Mouse (Mus musculus): ENCODE measurements around the gene Olfr597. TPM values are rescaled to one million over a fixed set of nuclear protein-coding genes. Genes with fewer than 3 reads are reported as not detected.
"Not testable (repeated sequence)": the region's sequence is repeated elsewhere in the genome, so short reads cannot be mapped to it uniquely, and the experiment has no call there.

The Olfr597 gene
- total RNA-seq (2021): not detected

DNA sequence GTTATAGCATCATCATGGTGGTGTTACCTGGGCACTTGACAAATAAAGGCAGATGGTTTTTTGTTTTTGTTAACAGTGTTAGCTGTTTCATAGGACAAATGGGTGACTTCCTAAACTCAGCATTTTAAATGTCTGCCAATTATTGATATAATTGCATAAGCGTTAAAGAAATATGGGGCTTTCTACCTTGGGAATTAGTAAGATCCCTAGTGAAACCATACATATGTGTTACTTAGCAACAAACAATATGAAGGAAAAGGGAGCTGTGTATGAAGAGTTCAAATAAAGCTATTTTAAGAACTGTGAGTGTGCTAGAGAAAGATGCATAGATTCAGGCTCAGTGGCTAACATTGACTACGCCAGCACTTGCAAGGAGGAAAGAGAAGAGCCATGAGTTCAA, at the start of gene Olfr597:
Gene Olfr597, plus strand, starts transcription at position 301 of the 400 bp plus-strand sequence.
- intact Hi-C loops (cut with DNase I); DNase-seq (ENCODE audit: low spot score in 2 of 2): not testable (repeated sequence)

DNA sequence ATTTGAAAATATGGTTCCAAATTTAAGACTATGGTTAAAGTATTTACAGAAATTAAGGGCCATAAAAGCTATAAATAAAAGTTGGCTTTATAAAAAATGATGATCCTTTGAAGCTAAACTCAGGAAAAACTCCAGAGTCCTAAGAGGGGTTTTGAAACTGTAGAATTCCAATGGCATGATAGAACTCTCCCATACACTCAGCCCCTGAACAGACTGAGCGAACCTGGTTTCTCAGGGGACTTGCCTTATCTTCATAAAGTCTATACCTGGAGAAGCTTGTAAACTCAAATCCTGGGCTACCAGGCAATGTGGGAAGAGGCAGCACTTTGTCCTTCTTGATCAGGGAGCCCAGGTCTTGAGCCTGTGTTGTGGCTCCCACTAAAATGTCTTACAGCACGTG, 10.8 kb upstream of the Olfr597 start, which contains the start of gene Olfr596:
Gene Olfr596, plus strand, starts transcription at position 301 of the 400 bp plus-strand sequence.
- DNase-seq (ENCODE audit: low spot score in 2 of 2); intact Hi-C loops (cut with DNase I): not testable (repeated sequence)

DNA sequence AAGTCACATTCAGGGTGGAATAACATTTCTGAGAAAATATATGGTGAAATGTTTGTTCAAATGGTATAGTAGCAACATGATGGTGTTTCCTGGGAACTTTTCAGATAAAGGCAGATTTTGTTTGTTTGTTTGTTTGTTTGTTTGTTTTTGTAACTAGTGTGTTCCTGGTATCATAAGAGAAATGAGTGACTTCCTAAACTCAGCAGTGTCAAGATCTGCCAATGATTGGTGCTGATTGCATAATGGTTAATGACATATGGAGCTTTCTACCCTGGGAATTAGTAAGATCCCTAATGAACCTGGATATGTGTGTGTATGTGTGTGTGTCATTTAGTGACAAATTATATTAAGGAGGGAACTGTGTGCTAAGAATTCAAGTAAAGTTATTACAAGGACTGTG, 7.2 kb downstream of the Olfr597 start, which contains the start of gene Olfr598:
Gene Olfr598, plus strand, starts transcription at position 301 of the 400 bp plus-strand sequence.
- no peak for DNase-seq (ENCODE audit: low spot score in 2 of 2)
- intact Hi-C loops (cut with DNase I): no loop called here

DNA sequence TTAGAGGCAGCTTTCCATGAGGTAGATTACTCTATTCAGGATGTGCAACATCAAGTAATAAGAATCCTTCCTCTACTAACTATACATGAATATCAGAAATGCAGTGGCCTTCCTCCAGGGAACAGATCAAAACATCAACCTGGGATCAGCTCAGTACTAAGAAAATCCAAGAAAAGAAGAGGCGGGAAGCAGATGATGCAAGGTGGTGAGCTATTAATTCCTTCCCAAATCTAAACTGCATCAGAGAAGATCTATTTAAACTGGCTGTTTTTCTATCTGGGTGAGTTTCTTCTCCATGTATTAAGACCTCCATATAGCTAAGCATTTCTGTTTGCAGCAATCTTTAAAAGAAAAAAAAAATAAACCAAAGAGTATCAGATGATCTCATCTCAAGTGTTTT, 19.5 kb downstream of the Olfr597 start, which contains the start of gene Olfr599:
Gene Olfr599, plus strand, starts transcription at position 301 of the 400 bp plus-strand sequence.
- no peak for DNase-seq (ENCODE audit: low spot score in 2 of 2)
- intact Hi-C loops (cut with DNase I): no loop called here

DNA sequence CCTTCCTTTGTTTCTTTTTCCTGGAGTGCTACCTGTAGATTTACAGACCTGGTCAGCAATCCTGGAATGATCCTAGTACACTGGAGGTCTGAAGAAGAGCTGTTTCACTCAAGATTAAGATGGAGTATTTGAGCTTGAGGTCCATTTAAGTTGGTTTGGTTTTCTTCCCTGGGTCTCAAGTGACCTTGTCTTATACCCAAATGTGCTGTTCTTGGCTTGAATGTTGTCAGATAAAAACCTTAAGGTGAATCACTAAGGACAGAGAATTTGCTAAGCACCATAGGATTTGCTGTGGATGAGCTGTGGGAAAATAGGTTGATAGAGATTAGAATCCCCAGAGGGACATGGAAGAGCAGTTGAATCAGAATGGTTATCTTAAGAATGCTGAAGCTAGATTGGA, 33.5 kb downstream of the Olfr597 start, which contains the start of gene Olfr600:
Gene Olfr600, minus strand, starts transcription at position 101 of the 400 bp plus-strand sequence.
- DNase-seq (ENCODE audit: low spot score in 2 of 2): no peak
- intact Hi-C loops (cut with DNase I): no loop called here

DNA sequence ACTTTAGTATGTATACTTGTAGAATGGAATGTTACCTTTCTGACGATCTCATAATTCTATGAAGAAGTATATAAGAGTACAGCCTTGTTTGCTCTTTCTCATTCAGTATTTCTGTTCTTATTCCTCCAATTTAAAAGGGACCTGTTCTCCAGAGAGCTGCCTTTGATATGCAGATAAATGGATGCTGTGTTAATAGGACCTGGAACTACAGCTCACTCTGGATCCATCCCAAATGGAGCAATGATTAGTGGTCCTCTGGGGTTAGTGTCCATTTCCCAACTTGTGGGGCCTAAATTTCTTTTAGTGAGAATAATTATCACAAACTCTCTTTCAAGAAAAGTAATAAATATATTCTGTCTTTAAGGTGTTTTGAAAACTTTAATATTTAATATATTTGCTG, 46.4 kb downstream of the Olfr597 start, which contains the start of gene Olfr601:
Gene Olfr601, minus strand, starts transcription at position 101 of the 400 bp plus-strand sequence.
- intact Hi-C loops (cut with DNase I): no loop called here
- no peak for DNase-seq (ENCODE audit: low spot score in 2 of 2)

Small RNA genes within 50 kb of the gene (microRNA-seq; reads per million reads assigned to microRNA genes)
- gene Gm23550: 0 reads per million in 2 experiments

Other genes with a start within 250 kb of the Olfr597 start
- not detected for gene Olfr584, start 234.4 kb upstream of the Olfr597 start, total RNA-seq (2021)
- gene Olfr585, start 218.6 kb upstream of the Olfr597 start, total RNA-seq (2021): not detected
- not detected for gene Olfr586, start 190.7 kb upstream of the Olfr597 start, total RNA-seq (2021)
- not detected for gene Olfr588-ps1, start 175.4 kb upstream of the Olfr597 start, total RNA-seq (2021)
- gene Olfr589, start 160.0 kb upstream of the Olfr597 start, total RNA-seq (2021): not detected
- not detected for gene Olfr591, start 138.0 kb upstream of the Olfr597 start, total RNA-seq (2021)
- gene Olfr592, start 131.5 kb upstream of the Olfr597 start, total RNA-seq (2021): not detected
- not detected for gene Olfr593, start 104.5 kb upstream of the Olfr597 start, total RNA-seq (2021)
- not detected for gene Olfr594, start 99.3 kb upstream of the Olfr597 start, total RNA-seq (2021)
- not detected for gene Usp17ld, start 63.8 kb upstream of the Olfr597 start, total RNA-seq (2021)
- not detected for gene Olfr596, start 10.7 kb upstream of the Olfr597 start, total RNA-seq (2021)
- not detected for gene Olfr598, start 7.3 kb downstream of the Olfr597 start, total RNA-seq (2021)
- not detected for gene Olfr599, start 19.6 kb downstream of the Olfr597 start, total RNA-seq (2021)
- not detected for gene Olfr600, start 33.4 kb downstream of the Olfr597 start, total RNA-seq (2021)
- not detected for gene Olfr601, start 46.3 kb downstream of the Olfr597 start, total RNA-seq (2021)
- not detected for gene Olfr603, start 69.9 kb downstream of the Olfr597 start, total RNA-seq (2021)
- gene Usp17lc, start 98.8 kb downstream of the Olfr597 start, total RNA-seq (2021): not detected
- gene Olfr605, start 129.1 kb downstream of the Olfr597 start, total RNA-seq (2021): not detected
- not detected for gene Olfr606, start 132.7 kb downstream of the Olfr597 start, total RNA-seq (2021)
- gene Olfr607, start 147.8 kb downstream of the Olfr597 start, total RNA-seq (2021): not detected
- gene Olfr608, start 153.6 kb downstream of the Olfr597 start, total RNA-seq (2021): not detected
- not detected for gene Olfr609, start 181.7 kb downstream of the Olfr597 start, total RNA-seq (2021)
- not detected for gene Olfr610, start 195.8 kb downstream of the Olfr597 start, total RNA-seq (2021)
- not detected for gene Olfr611, start 204.5 kb downstream of the Olfr597 start, total RNA-seq (2021)
- not detected for gene Olfr612, start 226.4 kb downstream of the Olfr597 start, total RNA-seq (2021)
- not detected for gene Olfr613, start 231.8 kb downstream of the Olfr597 start, total RNA-seq (2021)
- not detected for gene Olfr615, start 239.8 kb downstream of the Olfr597 start, total RNA-seq (2021)